Mouse (Mus musculus) megakaryocyte-erythroid progenitor cell, adult 5-6 weeks (primary cell): ENCODE measurements around the gene Bmp5. TPM values are rescaled to one million over a fixed set of nuclear protein-coding genes. Genes with fewer than 3 reads are reported as not detected.

Experiments used
- ATAC-seq: replicated peaks from 2 replicates; pipeline ENCODE4 v1.8.0; 2016; ENCODE audit warnings: mild to moderate bottlenecking, inconsistent platforms; ENCODE audit not compliant: severe bottlenecking, poor library complexity, low FRiP score, low TSS enrichment
- total RNA-seq, 2 experiments: library from RNA; stranded (forward) in 1 of 2; stranded (reverse) in 1 of 2; fragments of 200-1000, 215-1000 nt in 1 of 2; fragments of >200 nt in 1 of 2; fragmentation: Nextera tagmentation in 1 of 2; gene quantifications; 2 replicates each; pipeline ENCODE4 v1.2.3; 2014 to 2017

Gene Bmp5
- total RNA-seq, 2 experiments from 2014 or later = not detected

- no peak for ATAC-seq
Measured at GRCm38 (mm10) chr9:75927196-75927880, 152.2 kb downstream of the Bmp5 start.

DNA sequence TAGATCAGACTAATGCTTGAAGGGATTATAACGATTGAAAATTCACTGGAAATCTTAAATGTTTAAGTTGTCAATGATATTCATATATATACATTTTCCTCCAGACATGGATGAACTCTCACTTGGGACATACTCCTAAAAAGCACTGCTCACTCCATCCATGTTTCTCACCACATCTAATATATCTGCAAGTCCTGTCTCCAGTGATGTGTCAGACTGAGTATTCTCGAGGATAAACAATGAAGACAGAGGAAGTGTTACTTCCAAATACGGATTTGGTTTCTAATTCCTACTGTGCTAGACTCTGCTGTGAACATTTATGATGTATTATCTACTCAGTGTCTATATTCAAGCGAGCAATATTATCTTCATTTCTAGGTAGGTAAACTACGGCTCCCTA is 152.9 kb downstream of the Bmp5 start:
- ATAC-seq = no peak

DNA sequence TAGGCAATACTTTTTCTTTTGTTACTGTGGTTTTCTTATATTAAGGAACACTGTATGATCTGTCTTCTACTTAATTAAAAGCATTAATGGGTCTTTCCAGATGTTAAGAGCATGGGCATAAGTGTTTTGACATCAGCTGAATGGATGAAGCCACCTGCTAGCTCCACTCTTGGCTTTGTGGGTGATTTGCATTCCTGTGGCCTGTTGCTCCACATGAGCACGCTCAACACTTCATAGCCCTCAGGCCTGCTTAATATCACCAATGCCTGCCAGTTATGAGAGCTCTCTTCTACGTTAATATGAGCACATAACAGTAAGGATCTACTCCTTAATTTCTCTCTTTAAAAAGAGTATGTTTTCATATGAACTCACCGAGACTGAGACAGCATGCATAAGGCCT is 169.5 kb downstream of the Bmp5 start:
- ATAC-seq = no peak

Other genes with a start within 250 kb of the Bmp5 start
- 26.5 and 30.0 TPM in 2 replicates for gene Tmod3, start 215.7 kb upstream of the Bmp5 start, total RNA-seq (2014; fragmentation: Nextera tagmentation)
- gene Tmod3, start 215.7 kb upstream of the Bmp5 start, total RNA-seq (2017) = 45.0 and 65.9 TPM in 2 replicates
- 0.17 TPM in 1 of 2 replicates, not detected in the other for gene Tmod2, start 164.0 kb upstream of the Bmp5 start, total RNA-seq (2014; fragmentation: Nextera tagmentation)
- not detected in 2 replicates for gene Tmod2, start 164.0 kb upstream of the Bmp5 start, total RNA-seq (2017)
- gene Lysmd2, start 149.6 kb upstream of the Bmp5 start, total RNA-seq (2014; fragmentation: Nextera tagmentation) = 1.9 and 3.5 TPM in 2 replicates
- gene Lysmd2, start 149.6 kb upstream of the Bmp5 start, total RNA-seq (2017) = 0.33 and 2.4 TPM in 2 replicates
- not detected in 2 replicates for gene Scg3, start 91.3 kb upstream of the Bmp5 start, total RNA-seq (2014; fragmentation: Nextera tagmentation)
- gene Scg3, start 91.3 kb upstream of the Bmp5 start, total RNA-seq (2017) = not detected in 2 replicates
- gene Hmgcll1, start 239.5 kb downstream of the Bmp5 start, total RNA-seq (2014; fragmentation: Nextera tagmentation) = 1.2 TPM in 1 of 2 replicates, not detected in the other
- gene Hmgcll1, start 239.5 kb downstream of the Bmp5 start, total RNA-seq (2017) = not detected in 2 replicates